13 mouse cellular contexts compared by ENCODE assay signal in the genomic region with DNA sequence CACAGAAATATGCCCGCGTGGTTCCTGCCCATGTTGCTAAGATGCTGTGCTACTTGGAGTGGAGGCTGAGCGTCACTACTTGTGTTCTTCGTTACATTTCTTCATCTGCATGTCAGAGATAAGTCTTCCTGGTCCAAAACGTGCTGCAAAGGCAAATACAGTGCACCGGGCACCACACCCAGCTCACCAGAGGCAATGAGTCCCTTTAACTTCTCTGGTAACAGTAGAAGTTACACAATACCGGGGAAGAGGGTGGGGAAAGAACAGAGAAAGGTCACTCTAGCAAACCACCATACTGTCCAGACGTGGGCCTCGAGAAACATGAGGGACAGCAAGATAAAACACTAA.
DNase-seq lines count a peak whose midpoint lies in the region; ATAC-seq and TF ChIP-seq lines count a peak whose summit lies in the region.
"Had no signal": no experiment of that assay in that cellular context is flagged by ENCODE, and none has a peak within 500 bp of the region (broad histone marks: within the 10 kb centered on the region; RNA-seq: fewer than 3 reads in every experiment).

No protein-coding gene starts in this region.

- TF ChIP-seq POLR2A in lung, adult 2 months (IDR thresholded peaks at IDR 0.05; ENCODE audit: borderline replicate concordance, extremely low read depth, low read depth, low read length), result no peak

- peak overlapping the region; percentile 33; the same call in 1 of the 2 replicates for H3K9ac ChIP-seq in liver, embryonic 12.5 days
- no peak overlapping the region for H3K9ac ChIP-seq in stomach, embryonic 15.5 days
- H3K9ac ChIP-seq in midbrain, embryonic 13.5 days (replicated peaks), result no peak overlapping the region

- no peak overlapping the region for H3K4me3 ChIP-seq in lung, adult 2 months (replicated peaks; ENCODE audit: extremely low read depth, low read depth, low read length)
- H3K4me3 ChIP-seq in liver, embryonic 12.5 days, result no peak overlapping the region
- no peak overlapping the region for H3K4me3 ChIP-seq in stomach, embryonic 15.5 days (replicated peaks)
- no peak overlapping the region for H3K4me3 ChIP-seq in midbrain, embryonic 13.5 days (replicated peaks)
- H3K4me3 ChIP-seq: heart, embryonic 12.5 days had no signal

- no peaks in the 10 kb centered on the region for H3K27me3 ChIP-seq in liver, embryonic 12.5 days (replicated peaks)
- H3K27me3 ChIP-seq in stomach, embryonic 15.5 days (replicated peaks), result no peaks in the 10 kb centered on the region
- no peaks in the 10 kb centered on the region for H3K27me3 ChIP-seq in midbrain, embryonic 13.5 days
- H3K27me3 ChIP-seq: heart, embryonic 12.5 days had no signal

- H3K4me1 ChIP-seq in lung, adult 2 months (ENCODE audit: control insufficient read depth, insufficient read depth, low read length), result peaks cover 41% of the 10 kb centered on the region
- H3K4me1 ChIP-seq in liver, embryonic 12.5 days, result peaks cover 77% of the 10 kb centered on the region
- H3K4me1 ChIP-seq in stomach, embryonic 15.5 days, result peaks cover 43% of the 10 kb centered on the region
- peaks cover 48% of the 10 kb centered on the region for H3K4me1 ChIP-seq in midbrain, embryonic 13.5 days (replicated peaks)

- TF ChIP-seq CTCF in lung, adult 2 months (IDR thresholded peaks at IDR 0.05; ENCODE audit: insufficient read depth, low read length), result no peak

- WGBS in lung, adult 2 months, result 35% methylated on average over 9 of the region's 9 CpGs
- WGBS in liver, embryonic 12.5 days (ENCODE audit: insufficient replicate concordance), result 15% methylated on average over 9 of the region's 9 CpGs
- 58% methylated on average over 9 of the region's 9 CpGs for WGBS in stomach, embryonic 15.5 days
- WGBS in midbrain, embryonic 13.5 days, result 90% methylated on average over 9 of the region's 9 CpGs

- H3K36me3 ChIP-seq in liver, embryonic 12.5 days, result no peaks in the 10 kb centered on the region
- no peaks in the 10 kb centered on the region for H3K36me3 ChIP-seq in stomach, embryonic 15.5 days
- no peaks in the 10 kb centered on the region for H3K36me3 ChIP-seq in midbrain, embryonic 13.5 days
- H3K36me3 ChIP-seq: heart, embryonic 12.5 days had no signal

- no peaks in the 10 kb centered on the region for H3K9me3 ChIP-seq in liver, embryonic 12.5 days (replicated peaks)
- no peaks in the 10 kb centered on the region for H3K9me3 ChIP-seq in stomach, embryonic 15.5 days
- no peaks in the 10 kb centered on the region for H3K9me3 ChIP-seq in midbrain, embryonic 13.5 days
- H3K9me3 ChIP-seq: heart, embryonic 12.5 days had no signal

- peak; percentile 32 for DNase-seq in lung, postnatal 10 days
- DNase-seq in lung, adult 2 months, result no peak
- no peak for DNase-seq in layer of hippocampus, adult 8-10 months (ENCODE audit: low spot score in 2 of 2)
- DNase-seq: adrenal gland, postnatal 36 days; kidney, adult 11 months; layer of hippocampus, adult 9-11 months; thymus, postnatal 14 days had no signal

- peak overlapping the region; percentile 89 for H3K27ac ChIP-seq in liver, embryonic 12.5 days
- H3K27ac ChIP-seq in stomach, embryonic 15.5 days, result no peak overlapping the region
- H3K27ac ChIP-seq in midbrain, embryonic 13.5 days, result no peak overlapping the region

- ATAC-seq in common myeloid progenitor, adult 5-6 weeks (replicated peaks; ENCODE audit: low read depth, poor library complexity, severe bottlenecking), result peak; percentile 80
- peak; percentile 90 for ATAC-seq in liver, embryonic 12.5 days
- ATAC-seq in stomach, embryonic 15.5 days (ENCODE audit: insufficient read depth, low FRiP score, low read depth), result peak; percentile 61
- ATAC-seq in midbrain, embryonic 13.5 days, result no peak
- ATAC-seq: forebrain, embryonic 14.5 days had no signal

- peak overlapping the region; percentile 46 for H3K4me2 ChIP-seq in liver, embryonic 12.5 days
- H3K4me2 ChIP-seq in stomach, embryonic 15.5 days, result no peak overlapping the region
- no peak overlapping the region for H3K4me2 ChIP-seq in midbrain, embryonic 13.5 days (replicated peaks)
- H3K4me2 ChIP-seq: heart, embryonic 12.5 days had no signal
